Mouse (Mus musculus): Measurements from ENCODE around the gene Ugt2a3.

DNA sequence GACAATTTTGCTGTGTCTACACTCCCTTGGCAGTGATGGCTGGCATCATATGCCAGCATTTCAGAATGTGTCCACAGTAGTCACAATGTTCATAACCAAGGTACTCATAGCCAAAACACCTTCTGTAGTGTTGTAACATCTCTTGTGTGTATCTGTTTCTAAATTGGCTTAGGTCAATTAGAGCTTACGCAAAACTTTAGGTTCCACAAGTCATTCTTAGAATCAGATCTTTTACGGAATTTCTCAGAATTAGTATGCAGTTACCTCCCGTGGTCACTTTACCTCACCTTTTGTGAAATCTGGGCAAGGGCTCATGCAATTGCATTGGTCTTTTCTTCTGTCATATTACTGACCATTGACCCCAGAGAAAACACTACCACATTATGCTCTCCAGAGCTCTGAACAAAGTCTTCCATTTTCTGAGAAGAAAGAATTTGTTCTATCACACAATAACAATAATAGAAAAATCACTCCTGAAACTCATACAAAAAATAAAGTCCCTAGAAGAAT is 38.9 kb upstream of the Ugt2a3 start:
- TF ChIP-seq CTCF (IDR thresholded peaks at IDR 0.05; ENCODE audit: low read depth, low read length) (no peak), POLR2A (IDR thresholded peaks at IDR 0.05; ENCODE audit: borderline replicate concordance, low read depth, low read length) (no peak)

Data from bone marrow macrophage, adult 2 months (primary cell).